Mouse (Mus musculus) heart, postnatal 0 days (tissue): Measurements from ENCODE around the gene Ubr7.

Experiments used
- CTCF ChIP-seq: IDR thresholded peaks from 2 replicates; pipeline ENCODE4 v1.5.1; 2016; ENCODE audit warnings: antibody characterized with exemption, control low read depth, low read depth
- EP300 ChIP-seq: IDR thresholded peaks from 2 replicates; pipeline ENCODE4 v1.6.1; 2016; ENCODE audit warnings: antibody characterized with exemption, low read depth

DNA sequence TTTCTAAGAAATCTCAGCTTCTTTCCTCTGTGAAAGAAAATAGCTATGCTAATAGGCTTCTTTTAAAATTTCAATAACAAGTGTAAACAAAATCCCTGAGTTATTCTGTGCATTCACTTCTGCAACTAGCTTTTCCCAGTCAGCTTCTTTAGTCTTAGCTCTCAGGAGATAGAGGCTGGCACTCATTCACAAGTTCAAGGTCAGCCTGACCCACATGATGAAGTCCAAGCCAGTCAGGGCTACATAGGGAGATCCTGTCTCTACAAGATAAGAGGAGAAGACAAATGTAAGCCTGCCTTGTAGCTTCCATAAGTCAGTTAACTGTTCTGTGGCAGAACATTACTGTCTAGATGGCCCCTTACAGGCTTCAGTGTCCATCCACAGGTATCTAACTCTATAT lies 5.9 kb downstream of the Ubr7 start:
- TF ChIP-seq CTCF (no peak), EP300 (no peak)
